ENCODE assay signal across 15 mouse cellular contexts in genomic region chr19:44377629-44378375, GRCm38 (mm10). TPM values are rescaled to one million over a fixed set of nuclear protein-coding genes. Genes with fewer than 3 reads are reported as not detected.
DNase-seq lines count a peak whose midpoint lies in the region; ATAC-seq and TF ChIP-seq lines count a peak whose summit lies in the region.
"Had no signal": no experiment of that assay in that cellular context is flagged by ENCODE, and none has a peak within 500 bp of the region (broad histone marks: within the 10 kb centered on the region; RNA-seq: fewer than 3 reads in every experiment).

No protein-coding gene starts in this region.

- H3K27ac ChIP-seq in midbrain, embryonic 11.5 days (ENCODE audit: low read depth, low read length): no peak overlapping the region
- no peak overlapping the region for H3K27ac ChIP-seq in midbrain, embryonic 16.5 days (ENCODE audit: low read length)
- no peak overlapping the region for H3K27ac ChIP-seq in embryonic facial prominence, embryonic 11.5 days (replicated peaks; ENCODE audit: low read depth, low read length)
- H3K27ac ChIP-seq in forebrain, embryonic 10.5 days: no peak overlapping the region
- H3K27ac ChIP-seq: heart, adult 2 months; kidney, postnatal 0 days; left cerebral cortex, adult 2 months; liver, embryonic 14.5 days; midbrain, embryonic 15.5 days had no signal

- no peaks in the 10 kb centered on the region for H3K9me3 ChIP-seq in midbrain, embryonic 11.5 days (ENCODE audit: control insufficient read depth, low read length)
- no peaks in the 10 kb centered on the region for H3K9me3 ChIP-seq in midbrain, embryonic 16.5 days (replicated peaks; ENCODE audit: control insufficient read depth, low read length, poor library complexity, severe bottlenecking)
- H3K9me3 ChIP-seq in embryonic facial prominence, embryonic 11.5 days (replicated peaks; ENCODE audit: control insufficient read depth, low read length): no peaks in the 10 kb centered on the region
- no peaks in the 10 kb centered on the region for H3K9me3 ChIP-seq in forebrain, embryonic 10.5 days
- H3K9me3 ChIP-seq: midbrain, embryonic 15.5 days had no signal

- peak; percentile 56 for DNase-seq in midbrain, embryonic 11.5 days (ENCODE audit: low spot score, missing footprints)
- no peak for DNase-seq in embryonic facial prominence, embryonic 11.5 days (ENCODE audit: low spot score)
- peak; percentile 36 for DNase-seq in thymus, postnatal 25 days
- DNase-seq in retina, postnatal 1 day: no peak
- no peak for DNase-seq in layer of hippocampus, postnatal 25 days (ENCODE audit: extremely low spot score in 1 of 2, low spot score in 1 of 2)
- no peak for DNase-seq in forebrain, embryonic 10.5 days (ENCODE audit: extremely low spot score, low spot score)
- DNase-seq: adrenal gland, postnatal 36 days; cerebellum, adult 8-10 months had no signal

- H3ac ChIP-seq in myocyte (ENCODE audit: control insufficient read depth, insufficient read length): no peak overlapping the region

- no peak for ATAC-seq in midbrain, embryonic 11.5 days (ENCODE audit: low FRiP score)
- no peak for ATAC-seq in midbrain, embryonic 16.5 days
- 0 out of 2 replicates have a peak, but pooled peaks have one; percentile 44 for ATAC-seq in embryonic facial prominence, embryonic 11.5 days (replicated peaks; ENCODE audit: insufficient number of reproducible peaks, low FRiP score, low TSS enrichment, low read depth)
- ATAC-seq: midbrain, embryonic 15.5 days had no signal

- H3K4me1 ChIP-seq in midbrain, embryonic 11.5 days (ENCODE audit: control insufficient read depth, insufficient read depth, low read length): no peaks in the 10 kb centered on the region
- no peaks in the 10 kb centered on the region for H3K4me1 ChIP-seq in midbrain, embryonic 16.5 days (ENCODE audit: control insufficient read depth, insufficient read depth, low read length)
- H3K4me1 ChIP-seq in embryonic facial prominence, embryonic 11.5 days (ENCODE audit: control insufficient read depth, insufficient read depth, low read length): no peaks in the 10 kb centered on the region
- peaks cover 13% of the 10 kb centered on the region for H3K4me1 ChIP-seq in forebrain, embryonic 10.5 days
- H3K4me1 ChIP-seq: midbrain, embryonic 15.5 days had no signal

- no peaks in the 10 kb centered on the region for H3K79me2 ChIP-seq in myocyte (ENCODE audit: control insufficient read depth, insufficient read depth)

- TF ChIP-seq POLR2A in myocyte (IDR thresholded peaks at IDR 0.05; ENCODE audit: insufficient read length, low read depth): no peak

- H3K4me2 ChIP-seq in midbrain, embryonic 11.5 days: no peak overlapping the region
- no peak overlapping the region for H3K4me2 ChIP-seq in midbrain, embryonic 16.5 days (ENCODE audit: low read length)
- H3K4me2 ChIP-seq in embryonic facial prominence, embryonic 11.5 days (ENCODE audit: low read depth, low read length): no peak overlapping the region
- peak overlapping the region; percentile 61 for H3K4me2 ChIP-seq in myocyte (ENCODE audit: low read depth)
- H3K4me2 ChIP-seq: midbrain, embryonic 15.5 days had no signal

- H3K9ac ChIP-seq in midbrain, embryonic 11.5 days (ENCODE audit: low read length): no peak overlapping the region
- no peak overlapping the region for H3K9ac ChIP-seq in midbrain, embryonic 16.5 days (ENCODE audit: low read depth, low read length)
- no peak overlapping the region for H3K9ac ChIP-seq in embryonic facial prominence, embryonic 11.5 days (replicated peaks; ENCODE audit: low read length)
- H3K9ac ChIP-seq: liver, embryonic 14.5 days; midbrain, embryonic 15.5 days had no signal

- H3K36me3 ChIP-seq in midbrain, embryonic 11.5 days (ENCODE audit: control insufficient read depth, insufficient read depth, low read length): no peaks in the 10 kb centered on the region
- no peaks in the 10 kb centered on the region for H3K36me3 ChIP-seq in midbrain, embryonic 16.5 days (ENCODE audit: control insufficient read depth, insufficient read depth, low read length)
- no peaks in the 10 kb centered on the region for H3K36me3 ChIP-seq in embryonic facial prominence, embryonic 11.5 days (replicated peaks; ENCODE audit: control insufficient read depth, insufficient read depth, low read depth, low read length)
- no peaks in the 10 kb centered on the region for H3K36me3 ChIP-seq in myocyte (ENCODE audit: control insufficient read depth, insufficient read depth)
- H3K36me3 ChIP-seq in forebrain, embryonic 10.5 days (replicated peaks): no peaks in the 10 kb centered on the region
- H3K36me3 ChIP-seq: midbrain, embryonic 15.5 days had no signal

- no peak overlapping the region for H3K4me3 ChIP-seq in midbrain, embryonic 11.5 days (ENCODE audit: low read depth, low read length)
- no peak overlapping the region for H3K4me3 ChIP-seq in midbrain, embryonic 16.5 days (ENCODE audit: low read depth, low read length)
- H3K4me3 ChIP-seq in embryonic facial prominence, embryonic 11.5 days (ENCODE audit: low read depth, low read length): no peak overlapping the region
- no peak overlapping the region for H3K4me3 ChIP-seq in myocyte
- no peak overlapping the region for H3K4me3 ChIP-seq in forebrain, embryonic 10.5 days
- H3K4me3 ChIP-seq: heart, adult 2 months; left cerebral cortex, adult 2 months; midbrain, embryonic 15.5 days had no signal

- WGBS in midbrain, embryonic 11.5 days: 60% methylated on average over 4 of the region's 5 CpGs
- 65% methylated on average over 4 of the region's 5 CpGs for WGBS in midbrain, embryonic 16.5 days
- 34% methylated on average over 5 of the region's 5 CpGs for WGBS in embryonic facial prominence, embryonic 11.5 days
- WGBS in forebrain, embryonic 10.5 days: 49% methylated on average over 5 of the region's 5 CpGs

- no peaks in the 10 kb centered on the region for H3K27me3 ChIP-seq in midbrain, embryonic 11.5 days (ENCODE audit: control insufficient read depth, insufficient read depth, low read length)
- no peaks in the 10 kb centered on the region for H3K27me3 ChIP-seq in midbrain, embryonic 16.5 days (ENCODE audit: control insufficient read depth, insufficient read depth, low read depth, low read length)
- no peaks in the 10 kb centered on the region for H3K27me3 ChIP-seq in embryonic facial prominence, embryonic 11.5 days (ENCODE audit: control insufficient read depth, insufficient read depth, low read length)
- no peaks in the 10 kb centered on the region for H3K27me3 ChIP-seq in myocyte (ENCODE audit: control insufficient read depth, insufficient read depth, insufficient read length)
- no peaks in the 10 kb centered on the region for H3K27me3 ChIP-seq in forebrain, embryonic 10.5 days (ENCODE audit: poor library complexity, severe bottlenecking)
- H3K27me3 ChIP-seq: midbrain, embryonic 15.5 days had no signal

TF ChIP-seq in myocyte, 11 proteins besides CTCF, POLR2A, EP300 and RAD21:
- TF ChIP-seq TCF3 (IDR thresholded peaks at IDR 0.05; ENCODE audit: insufficient read length, low read depth) (peak; percentile 61), TCF12 (IDR thresholded peaks at IDR 0.05; ENCODE audit: insufficient read depth, poor library complexity, severe bottlenecking) (peak; percentile 85), CEBPB (IDR thresholded peaks at IDR 0.05; ENCODE audit: insufficient read depth, poor library complexity, severe bottlenecking) (peak; percentile 45; the same call in 1 of the 2 replicates), MYOG (IDR thresholded peaks at IDR 0.05; ENCODE audit: control insufficient read depth in 1 of 3, insufficient read depth in 1 of 3, insufficient read length in 2 of 3, low read depth in 2 of 3) (peak; percentile 35 to 86 (median 67)), USF1 (IDR thresholded peaks at IDR 0.05; ENCODE audit: low read depth) (no peak), MYOD1 (IDR thresholded peaks at IDR 0.05; ENCODE audit: control insufficient read depth in 1 of 3, insufficient read length in 2 of 3, low read depth in 2 of 3) (peak in 2 of 3 experiments; percentile 89 to 96)

RNA-seq across cellular contexts. Expression of gene Scd1, which starts 29.9 kb away (rescaled TPM):
- polyA plus RNA-seq in midbrain, embryonic 11.5 days (2014; fragmentation: Nextera tagmentation; extraction: Ambion mirVana): 16.0 and 17.4 TPM in 2 replicates
- 7.1 and 8.9 TPM in 2 replicates for polyA plus RNA-seq in midbrain, embryonic 16.5 days (2015; fragmentation: Nextera tagmentation; extraction: Ambion mirVana)
- 12.9 and 14.2 TPM in 2 replicates for polyA plus RNA-seq in embryonic facial prominence, embryonic 11.5 days (2014; fragmentation: Nextera tagmentation; extraction: Ambion mirVana)
- polyA plus RNA-seq in myocyte (2012; fragmentation: generic; extraction: Trizol): 347 TPM
- total RNA-seq in layer of hippocampus, postnatal 25 days (2021): 100 to 1,000 TPM; 139 to 156 TPM
- polyA plus RNA-seq in forebrain, embryonic 10.5 days (2016; fragmentation: Nextera tagmentation; extraction: Ambion mirVana): 21.8 and 23.4 TPM in 2 replicates

RNA-seq across cellular contexts. Expression of gene Scd4, which starts 44.9 kb away (rescaled TPM):
- polyA plus RNA-seq in midbrain, embryonic 11.5 days (2014; fragmentation: Nextera tagmentation; extraction: Ambion mirVana): 0.06 TPM in 1 of 2 replicates, not detected in the other
- 0.18 and 0.19 TPM in 2 replicates for polyA plus RNA-seq in midbrain, embryonic 16.5 days (2015; fragmentation: Nextera tagmentation; extraction: Ambion mirVana)
- not detected in 2 replicates for polyA plus RNA-seq in embryonic facial prominence, embryonic 11.5 days (2014; fragmentation: Nextera tagmentation; extraction: Ambion mirVana)
- 0.16 TPM for polyA plus RNA-seq in myocyte (2012; fragmentation: generic; extraction: Trizol)
- 1 to 10 TPM; 2.8 to 2.9 TPM for total RNA-seq in layer of hippocampus, postnatal 25 days (2021)
- 0.06 TPM in 1 of 2 replicates, not detected in the other for polyA plus RNA-seq in forebrain, embryonic 10.5 days (2016; fragmentation: Nextera tagmentation; extraction: Ambion mirVana)

Comparison
In these comparisons a context has a peak if more than half of its experiments do, and no peak if none do; other contexts are left out.
1. DNase-seq: peak in midbrain, embryonic 11.5 days (single experiment) and thymus, postnatal 25 days (single experiment); none in embryonic facial prominence, embryonic 11.5 days (single experiment), retina, postnatal 1 day (single experiment), layer of hippocampus, postnatal 25 days (0 of 2) and forebrain, embryonic 10.5 days (single experiment).
2. RNA of gene Scd1, which starts 29.9 kb away (polyA plus RNA-seq): 347 TPM in myocyte (single experiment); 21.8 to 23.4 TPM in forebrain, embryonic 10.5 days, 16.0 to 17.4 TPM in midbrain, embryonic 11.5 days, 12.9 to 14.2 TPM in embryonic facial prominence, embryonic 11.5 days and 7.1 to 8.9 TPM in midbrain, embryonic 16.5 days; every median in the first group is over 10 times any median in the second.